Mouse (Mus musculus): ENCODE results near the gene Gm4884. TPM values are rescaled to one million over a fixed set of nuclear protein-coding genes. Genes with fewer than 3 reads are reported as not detected.

Gene Gm4884
- not detected in 2 replicates for polyA plus RNA-seq (2012; rRNA removed; ENCODE audit: low replicate concordance)

GRCm38 (mm10) chr7:41032419-41032818, at the start of gene Gm4884:
Gene Gm4884, plus strand, starts transcription at chr7:41032719.

GRCm38 (mm10) chr7:40987243-40987642, 45.3 kb upstream of the Gm4884 start, which contains the start of gene 4930433I11Rik:
Gene 4930433I11Rik, plus strand, starts transcription at chr7:40987543.

Other genes starting within 250 kb of the Gm4884 start
- 3.7 and 23.7 TPM in 2 replicates for gene Vstm2b, start 134.4 kb upstream of the Gm4884 start, polyA plus RNA-seq (2012; rRNA removed; ENCODE audit: low replicate concordance)
- not detected in 2 replicates for gene 4930433I11Rik, start 45.2 kb upstream of the Gm4884 start, polyA plus RNA-seq (2012; rRNA removed; ENCODE audit: low replicate concordance)
- not detected in 2 replicates for gene Gm5592, start 121.1 kb downstream of the Gm4884 start, polyA plus RNA-seq (2012; rRNA removed; ENCODE audit: low replicate concordance)

Measured in subcutaneous adipose tissue, adult 2 months (tissue).